In genomic region chr19:57198531-57198930, GRCm38 (mm10) we compare ENCODE assay signal across 8 mouse cellular contexts.
A peak's percentile ranks its signal among the peaks of the same experiment; 100 is the strongest.
DNase-seq lines count a peak whose midpoint lies in the region; ATAC-seq lines count a peak whose summit lies in the region.

No protein-coding gene starts in this region.

- H3K4me1 ChIP-seq in hindbrain, embryonic 11.5 days (replicated peaks; ENCODE audit: control insufficient read depth, insufficient read depth, low read length): peaks cover 9% of the 10 kb centered on the region
- peaks cover 47% of the 10 kb centered on the region for H3K4me1 ChIP-seq in hindbrain, embryonic 10.5 days (replicated peaks)
- H3K4me1 ChIP-seq in midbrain, embryonic 13.5 days (replicated peaks): peaks cover 37% of the 10 kb centered on the region
- H3K4me1 ChIP-seq in intestine, embryonic 15.5 days (replicated peaks): peaks cover 32% of the 10 kb centered on the region

- DNase-seq in hindbrain, embryonic 11.5 days (ENCODE audit: low spot score): no peak
- DNase-seq in hindbrain, embryonic 10.5 days (ENCODE audit: low spot score): no peak
- DNase-seq in Muller cell, postnatal 12 days (ENCODE audit: inconsistent ontology term): peak; percentile 65
- DNase-seq in cerebellum, adult 9-11 months: peak; percentile 73
- DNase-seq in kidney, postnatal 14 days: no peak
- no peak for DNase-seq in kidney, adult 8-10 months

- no peaks in the 10 kb centered on the region for H3K9me3 ChIP-seq in hindbrain, embryonic 11.5 days (ENCODE audit: control insufficient read depth, low read length)
- H3K9me3 ChIP-seq in hindbrain, embryonic 10.5 days: no peaks in the 10 kb centered on the region
- no peaks in the 10 kb centered on the region for H3K9me3 ChIP-seq in midbrain, embryonic 13.5 days
- no peaks in the 10 kb centered on the region for H3K9me3 ChIP-seq in intestine, embryonic 15.5 days

- 58% methylated on average over 12 of the region's 12 CpGs for WGBS in hindbrain, embryonic 11.5 days
- 59% methylated on average over 12 of the region's 12 CpGs for WGBS in hindbrain, embryonic 10.5 days
- 54% methylated on average over 12 of the region's 12 CpGs for WGBS in midbrain, embryonic 13.5 days
- 67% methylated on average over 12 of the region's 12 CpGs for WGBS in intestine, embryonic 15.5 days

- peak overlapping the region; percentile 42; the same call in 1 of the 2 replicates for H3K27ac ChIP-seq in hindbrain, embryonic 11.5 days (ENCODE audit: low read depth, low read length)
- H3K27ac ChIP-seq in hindbrain, embryonic 10.5 days: no peak overlapping the region
- H3K27ac ChIP-seq in midbrain, embryonic 13.5 days: peak overlapping the region; percentile 54
- H3K27ac ChIP-seq in intestine, embryonic 15.5 days: no peak overlapping the region

- ATAC-seq in hindbrain, embryonic 11.5 days (ENCODE audit: low FRiP score): no peak
- no peak for ATAC-seq in midbrain, embryonic 13.5 days
- ATAC-seq in intestine, embryonic 15.5 days: no peak

- no peaks in the 10 kb centered on the region for H3K36me3 ChIP-seq in hindbrain, embryonic 11.5 days (ENCODE audit: control insufficient read depth, insufficient read depth, low read length)
- no peaks in the 10 kb centered on the region for H3K36me3 ChIP-seq in hindbrain, embryonic 10.5 days
- H3K36me3 ChIP-seq in midbrain, embryonic 13.5 days: no peaks in the 10 kb centered on the region
- H3K36me3 ChIP-seq in intestine, embryonic 15.5 days: no peaks in the 10 kb centered on the region

- H3K4me3 ChIP-seq in hindbrain, embryonic 11.5 days (ENCODE audit: low read depth, low read length): no peak overlapping the region
- no peak overlapping the region for H3K4me3 ChIP-seq in hindbrain, embryonic 10.5 days
- no peak overlapping the region for H3K4me3 ChIP-seq in midbrain, embryonic 13.5 days (replicated peaks)
- H3K4me3 ChIP-seq in intestine, embryonic 15.5 days (replicated peaks): no peak overlapping the region

- no peak overlapping the region for H3K9ac ChIP-seq in hindbrain, embryonic 11.5 days (ENCODE audit: low read depth, low read length)
- H3K9ac ChIP-seq in midbrain, embryonic 13.5 days (replicated peaks): no peak overlapping the region
- no peak overlapping the region for H3K9ac ChIP-seq in intestine, embryonic 15.5 days

- H3K4me2 ChIP-seq in hindbrain, embryonic 11.5 days (replicated peaks; ENCODE audit: low read depth, low read length): no peak overlapping the region
- H3K4me2 ChIP-seq in midbrain, embryonic 13.5 days (replicated peaks): peak overlapping the region; percentile 9; the same call in 1 of the 2 replicates
- H3K4me2 ChIP-seq in intestine, embryonic 15.5 days (replicated peaks): no peak overlapping the region

- H3K27me3 ChIP-seq in hindbrain, embryonic 11.5 days (ENCODE audit: control insufficient read depth, insufficient read depth, low read length): peaks cover 2% of the 10 kb centered on the region; the same call in 1 of the 2 replicates
- peaks cover 52% of the 10 kb centered on the region for H3K27me3 ChIP-seq in hindbrain, embryonic 10.5 days (ENCODE audit: insufficient read depth, poor library complexity, severe bottlenecking)
- H3K27me3 ChIP-seq in midbrain, embryonic 13.5 days: peaks cover 21% of the 10 kb centered on the region
- no peaks in the 10 kb centered on the region for H3K27me3 ChIP-seq in intestine, embryonic 15.5 days (replicated peaks)

Comparison
In these comparisons a context has a peak if more than half of its experiments do, and no peak if none do; other contexts are left out.
1. H3K27ac ChIP-seq: peak in hindbrain, embryonic 11.5 days (single experiment) and midbrain, embryonic 13.5 days (single experiment); none in hindbrain, embryonic 10.5 days (single experiment) and intestine, embryonic 15.5 days (single experiment).
2. DNase-seq: peak in Muller cell, postnatal 12 days (single experiment) and cerebellum, adult 9-11 months (single experiment); none in hindbrain, embryonic 11.5 days (single experiment), hindbrain, embryonic 10.5 days (single experiment), kidney, postnatal 14 days (single experiment) and kidney, adult 8-10 months (0 of 2).